Comparison of ENCODE assay signal across 10 mouse cellular contexts in genomic region chr6:64729231-64730011, GRCm38 (mm10). TPM values are rescaled to one million over a fixed set of nuclear protein-coding genes. Genes with fewer than 3 reads are reported as not detected.
DNase-seq lines count a peak whose midpoint lies in the region; ATAC-seq and TF ChIP-seq lines count a peak whose summit lies in the region.
"Had no signal": no experiment of that assay in that cellular context is flagged by ENCODE, and none has a peak within 500 bp of the region (broad histone marks: within the 10 kb centered on the region; RNA-seq: fewer than 3 reads in every experiment).

No protein-coding gene starts in this region.

- peaks cover 19% of the 10 kb centered on the region for H3K4me1 ChIP-seq in limb, embryonic 14.5 days (ENCODE audit: control insufficient read depth, insufficient read depth, low read length)
- H3K4me1 ChIP-seq in neural tube, embryonic 12.5 days: peaks cover 32% of the 10 kb centered on the region

- H3K4me2 ChIP-seq in limb, embryonic 14.5 days (replicated peaks; ENCODE audit: low read depth, low read length, severe bottlenecking): peak overlapping the region; percentile 80
- peak overlapping the region; percentile 77 for H3K4me2 ChIP-seq in neural tube, embryonic 12.5 days (replicated peaks)

- peak; percentile 41 for ATAC-seq in limb, embryonic 14.5 days (ENCODE audit: low FRiP score, low read depth)
- ATAC-seq in neural tube, embryonic 12.5 days (ENCODE audit: low FRiP score, low read depth): peak; percentile 63

- no peak for TF ChIP-seq POLR2A in limb, embryonic 14.5 days (IDR thresholded peaks at IDR 0.05; ENCODE audit: borderline replicate concordance, extremely low read depth, insufficient read depth, insufficient read length)

- no peak overlapping the region for H3K9ac ChIP-seq in limb, embryonic 14.5 days (ENCODE audit: low read depth, low read length, severe bottlenecking)
- peak overlapping the region; percentile 17; the same call in 1 of the 2 replicates for H3K9ac ChIP-seq in neural tube, embryonic 12.5 days

- no peak overlapping the region for H3K27ac ChIP-seq in limb, embryonic 14.5 days (replicated peaks; ENCODE audit: low read depth, low read length)
- no peak overlapping the region for H3K27ac ChIP-seq in neural tube, embryonic 12.5 days

- H3K9me3 ChIP-seq in limb, embryonic 14.5 days (ENCODE audit: control insufficient read depth, low read length): no peaks in the 10 kb centered on the region
- H3K9me3 ChIP-seq in neural tube, embryonic 12.5 days: no peaks in the 10 kb centered on the region

- intact Hi-C loops in heart, postnatal 14 days (cut with DNase I): no loop called here

- H3K4me3 ChIP-seq in limb, embryonic 14.5 days (replicated peaks; ENCODE audit: low read length): peak overlapping the region; percentile 41
- H3K4me3 ChIP-seq in neural tube, embryonic 12.5 days: peak overlapping the region; percentile 39
- H3K4me3 ChIP-seq: erythroblast, embryonic 14.5 days had no signal

- peak; percentile 1 for DNase-seq in cerebellum, adult 11 months
- no peak for DNase-seq in cerebellum, adult 9-11 months
- peak; percentile 12 for DNase-seq in thymus, postnatal 4 days
- no peak for DNase-seq in thymus, postnatal 14 days
- peak; percentile 4 to 14 for DNase-seq in heart, postnatal 14 days
- DNase-seq in limb, embryonic 14.5 days (ENCODE audit: low spot score): no peak
- no peak for DNase-seq in adipocyte (ENCODE audit: low spot score)

- H3K36me3 ChIP-seq in limb, embryonic 14.5 days (ENCODE audit: control insufficient read depth, insufficient read depth, low read length): no peaks in the 10 kb centered on the region
- H3K36me3 ChIP-seq in neural tube, embryonic 12.5 days: no peaks in the 10 kb centered on the region

- WGBS in limb, embryonic 14.5 days: 1% methylated on average over 47 of the region's 53 CpGs
- WGBS in neural tube, embryonic 12.5 days: under 1% methylated on average over 53 of the region's 53 CpGs

- peaks cover 71% of the 10 kb centered on the region for H3K27me3 ChIP-seq in limb, embryonic 14.5 days (ENCODE audit: control insufficient read depth, insufficient read depth, low read length)
- peaks cover 71% of the 10 kb centered on the region for H3K27me3 ChIP-seq in neural tube, embryonic 12.5 days (replicated peaks)

RNA-seq across cellular contexts. Expression of gene Atoh1, which starts 0.5 kb away (rescaled TPM):
- total RNA-seq in heart, postnatal 14 days (2021): not detected
- 0.03 and 0.04 TPM in 2 replicates for polyA plus RNA-seq in limb, embryonic 14.5 days (2012; rRNA removed)
- polyA plus RNA-seq in limb, embryonic 14.5 days (2014; fragmentation: Nextera tagmentation; extraction: Ambion mirVana): 0.14 TPM in 1 of 2 replicates, not detected in the other
- 4.8 and 8.4 TPM in 2 replicates for polyA plus RNA-seq in neural tube, embryonic 12.5 days (2016; fragmentation: Nextera tagmentation; extraction: Ambion mirVana)
- total RNA-seq: neutrophil, adult 5-6 weeks had no signal
- polyA plus RNA-seq: erythroblast, embryonic 14.5 days had no signal

Comparison
In these comparisons a context has a peak if more than half of its experiments do, and no peak if none do; other contexts are left out.
1. DNase-seq: peak in cerebellum, adult 11 months (single experiment), thymus, postnatal 4 days (single experiment) and heart, postnatal 14 days (2 of 2); none in cerebellum, adult 9-11 months (single experiment), thymus, postnatal 14 days (single experiment), limb, embryonic 14.5 days (single experiment) and adipocyte (single experiment).